Mouse (Mus musculus): ENCODE data around the gene Folr1.

Folr1 gene

GRCm38 (mm10) chr7:101870629-101871028 lies at the start of gene Folr1:
TSS of gene Folr1 (minus strand) at chr7:101870788.
- peaks cover 56% of the 10 kb centered on the region for H3K4me1 ChIP-seq (replicated peaks; ENCODE audit: low read depth, low read length)
- no peaks in the 10 kb centered on the region for H3K9me3 ChIP-seq (ENCODE audit: low read length)
- no peaks in the 10 kb centered on the region for H3K27me3 ChIP-seq (ENCODE audit: insufficient read depth, low read length)
- H3K36me3 ChIP-seq (ENCODE audit: insufficient read depth, low read length): no peaks in the 10 kb centered on the region
- no peak for TF ChIP-seq NANOG (IDR thresholded peaks at IDR 0.05; ENCODE audit: borderline replicate concordance, low read length)
- no peak for TF ChIP-seq POU5F1 (IDR thresholded peaks at IDR 0.05; ENCODE audit: borderline replicate concordance, low read length)
- TF ChIP-seq CTCF (conservative IDR thresholded peaks at IDR 0.05; ENCODE audit: low read length): no peak
- H3K4me3 ChIP-seq (replicated peaks; ENCODE audit: low read length): 0 out of 2 replicates have a peak within 1 kb of the TSS, but pooled peaks have one; percentile 68

GRCm38 (mm10) chr7:101918071-101918470 lies 47.5 kb upstream of the Folr1 start:
- Histone ChIP-seq H3K4me3 (replicated peaks; ENCODE audit: low read length) (no peak overlapping the region), H3K36me3 (ENCODE audit: insufficient read depth, low read length) (peaks cover 24% of the 10 kb centered on the region), H3K27me3 (ENCODE audit: insufficient read depth, low read length) (no peaks in the 10 kb centered on the region), H3K4me1 (replicated peaks; ENCODE audit: low read depth, low read length) (peaks cover 16% of the 10 kb centered on the region), H3K9me3 (ENCODE audit: low read length) (no peaks in the 10 kb centered on the region)
- TF ChIP-seq CTCF (conservative IDR thresholded peaks at IDR 0.05; ENCODE audit: low read length): peak; percentile 84
- no peak for TF ChIP-seq NANOG (IDR thresholded peaks at IDR 0.05; ENCODE audit: borderline replicate concordance, low read length)
- TF ChIP-seq POU5F1 (IDR thresholded peaks at IDR 0.05; ENCODE audit: borderline replicate concordance, low read length): no peak

- Histone ChIP-seq H3K36me3 (ENCODE audit: insufficient read depth, low read length) (peaks cover 81% of the 10 kb centered on the region), H3K27me3 (ENCODE audit: insufficient read depth, low read length) (no peaks in the 10 kb centered on the region)
- TF ChIP-seq NANOG (IDR thresholded peaks at IDR 0.05; ENCODE audit: borderline replicate concordance, low read length) (no peak), CTCF (conservative IDR thresholded peaks at IDR 0.05; ENCODE audit: low read length) (peak; percentile 61)
Observed at GRCm38 (mm10) chr7:101911982-101912381, 41.4 kb upstream of the Folr1 start.

GRCm38 (mm10) chr7:101910138-101910537 lies 39.5 kb upstream of the Folr1 start:
- Histone ChIP-seq H3K4me3 (replicated peaks; ENCODE audit: low read length) (no peak overlapping the region), H3K27me3 (ENCODE audit: insufficient read depth, low read length) (no peaks in the 10 kb centered on the region), H3K4me1 (replicated peaks; ENCODE audit: low read depth, low read length) (peaks cover 44% of the 10 kb centered on the region), H3K9me3 (ENCODE audit: low read length) (no peaks in the 10 kb centered on the region), H3K36me3 (ENCODE audit: insufficient read depth, low read length) (peaks cover 81% of the 10 kb centered on the region)
- TF ChIP-seq NANOG (IDR thresholded peaks at IDR 0.05; ENCODE audit: borderline replicate concordance, low read length): no peak
- no peak for TF ChIP-seq CTCF (conservative IDR thresholded peaks at IDR 0.05; ENCODE audit: low read length)
- TF ChIP-seq POU5F1 (IDR thresholded peaks at IDR 0.05; ENCODE audit: borderline replicate concordance, low read length): no peak

More at GRCm38 (mm10) chr7:101911982-101912381, 41.4 kb upstream of the Folr1 start:
- Histone ChIP-seq H3K4me3 (replicated peaks; ENCODE audit: low read length) (no peak overlapping the region), H3K9me3 (ENCODE audit: low read length) (no peaks in the 10 kb centered on the region), H3K4me1 (replicated peaks; ENCODE audit: low read depth, low read length) (peaks cover 39% of the 10 kb centered on the region)

- H3K4me3 ChIP-seq (replicated peaks; ENCODE audit: low read length): peak overlapping the region; percentile 92; the same call in 1 of the 2 replicates
- H3K9me3 ChIP-seq (ENCODE audit: low read length): no peaks in the 10 kb centered on the region
- H3K27me3 ChIP-seq (ENCODE audit: insufficient read depth, low read length): no peaks in the 10 kb centered on the region
- peaks cover 64% of the 10 kb centered on the region for H3K36me3 ChIP-seq (ENCODE audit: insufficient read depth, low read length)
- H3K4me1 ChIP-seq (replicated peaks; ENCODE audit: low read depth, low read length): peaks cover 50% of the 10 kb centered on the region
- TF ChIP-seq NANOG (IDR thresholded peaks at IDR 0.05; ENCODE audit: borderline replicate concordance, low read length) (no peak), CTCF (conservative IDR thresholded peaks at IDR 0.05; ENCODE audit: low read length) (no peak), POU5F1 (IDR thresholded peaks at IDR 0.05; ENCODE audit: borderline replicate concordance, low read length) (no peak)
Observed at GRCm38 (mm10) chr7:101908367-101908766, 37.8 kb upstream of the Folr1 start.

GRCm38 (mm10) chr7:101906696-101907095 lies 36.1 kb upstream of the Folr1 start:
- TF ChIP-seq NANOG (IDR thresholded peaks at IDR 0.05; ENCODE audit: borderline replicate concordance, low read length) (no peak), POU5F1 (IDR thresholded peaks at IDR 0.05; ENCODE audit: borderline replicate concordance, low read length) (no peak)
- H3K36me3 ChIP-seq (ENCODE audit: insufficient read depth, low read length): peaks cover 59% of the 10 kb centered on the region
- 0 out of 2 replicates have a peak, but pooled peaks cover 5% of the 10 kb centered on the region for H3K9me3 ChIP-seq (ENCODE audit: low read length)
- no peaks in the 10 kb centered on the region for H3K27me3 ChIP-seq (ENCODE audit: insufficient read depth, low read length)
- peaks cover 51% of the 10 kb centered on the region for H3K4me1 ChIP-seq (replicated peaks; ENCODE audit: low read depth, low read length)
- H3K4me3 ChIP-seq (replicated peaks; ENCODE audit: low read length): peak overlapping the region; percentile 92

GRCm38 (mm10) chr7:101906287-101906681 lies 35.7 kb upstream of the Folr1 start, which contains the start of gene Tomt:
TSS of gene Tomt (minus strand) at chr7:101906359.
- no peak for TF ChIP-seq POU5F1 (IDR thresholded peaks at IDR 0.05; ENCODE audit: borderline replicate concordance, low read length)
- TF ChIP-seq CTCF (conservative IDR thresholded peaks at IDR 0.05; ENCODE audit: low read length): no peak
- TF ChIP-seq NANOG (IDR thresholded peaks at IDR 0.05; ENCODE audit: borderline replicate concordance, low read length): no peak
- H3K36me3 ChIP-seq (ENCODE audit: insufficient read depth, low read length): peaks cover 59% of the 10 kb centered on the region
- H3K27me3 ChIP-seq (ENCODE audit: insufficient read depth, low read length): no peaks in the 10 kb centered on the region
- peaks cover 55% of the 10 kb centered on the region for H3K4me1 ChIP-seq (replicated peaks; ENCODE audit: low read depth, low read length)
- H3K4me3 ChIP-seq (replicated peaks; ENCODE audit: low read length): peak within 1 kb of the TSS; percentile 92
- H3K9me3 ChIP-seq (ENCODE audit: low read length): 0 out of 2 replicates have a peak, but pooled peaks cover 5% of the 10 kb centered on the region

- Histone ChIP-seq H3K4me3 (replicated peaks; ENCODE audit: low read length) (peak within 1 kb of the TSS; percentile 92), H3K4me1 (replicated peaks; ENCODE audit: low read depth, low read length) (peaks cover 61% of the 10 kb centered on the region), H3K27me3 (ENCODE audit: insufficient read depth, low read length) (no peaks in the 10 kb centered on the region), H3K36me3 (ENCODE audit: insufficient read depth, low read length) (peaks cover 59% of the 10 kb centered on the region), H3K9me3 (ENCODE audit: low read length) (0 out of 2 replicates have a peak, but pooled peaks cover 5% of the 10 kb centered on the region)
- no peak for TF ChIP-seq CTCF (conservative IDR thresholded peaks at IDR 0.05; ENCODE audit: low read length)
- TF ChIP-seq POU5F1 (IDR thresholded peaks at IDR 0.05; ENCODE audit: borderline replicate concordance, low read length): no peak
- TF ChIP-seq NANOG (IDR thresholded peaks at IDR 0.05; ENCODE audit: borderline replicate concordance, low read length): no peak
Observed at GRCm38 (mm10) chr7:101905561-101906286, 35.1 kb upstream of the Folr1 start, which contains the start of gene Lamtor1. TSS of gene Lamtor1 (plus strand) at chr7:101905904.

All from E14TG2a.4 (cell line).